Mouse (Mus musculus) kidney, postnatal 0 days (tissue): Measurements from ENCODE around the gene Sulf2. TPM values are rescaled to one million over a fixed set of nuclear protein-coding genes. Genes with fewer than 3 reads are reported as not detected.
"Not testable (repeated sequence)": the region's sequence is repeated elsewhere in the genome, so short reads cannot be mapped to it uniquely, and the experiment has no call there.

Experiments
- ATAC-seq: fragments of 200-750 bp; cut with Nextera tagmentation; replicated peaks from 2 replicates; pipeline ENCODE4 v1.8.0; 2017; ENCODE audit warnings: low read depth, moderate number of reproducible peaks, moderate TSS enrichment, moderate library complexity; ENCODE audit not compliant: low FRiP score
- DNase-seq: peaks from one replicate; pipeline ENCODE4 v3.0.0-alpha.2; 2016; ENCODE audit warnings: low spot score
- H3K27ac ChIP-seq: fragments of 300-500 bp; sonication (generic); 2 replicates; pipeline ENCODE4 v1.5.1; 2014; ENCODE audit warnings: mild to moderate bottlenecking
- H3K27me3 ChIP-seq: fragments of 300-500 bp; sonication (generic); 2 replicates; pipeline ENCODE4 v1.6.1; 2014; ENCODE audit warnings: low read length, mixed read lengths; ENCODE audit not compliant: insufficient read depth
- H3K36me3 ChIP-seq: fragments of 300-500 bp; sonication (generic); 2 replicates; pipeline ENCODE4 v1.6.1; 2014; ENCODE audit warnings: low read length, mixed read lengths; ENCODE audit not compliant: insufficient read depth
- H3K4me1 ChIP-seq: fragments of 300-500 bp; sonication (generic); replicated peaks from 2 replicates; pipeline ENCODE4 v1.6.1; 2014; ENCODE audit warnings: antibody characterized with exemption, low read length, mixed read lengths; ENCODE audit not compliant: insufficient read depth
- H3K4me2 ChIP-seq: fragments of 300-500 bp; sonication (generic); 2 replicates; pipeline ENCODE4 v1.6.1; 2014; ENCODE audit warnings: mild to moderate bottlenecking, low read length, moderate library complexity, mixed read lengths
- H3K4me3 ChIP-seq: fragments of 300-500 bp; sonication (generic); replicated peaks from 2 replicates; pipeline ENCODE4 v1.5.1; 2014; ENCODE audit warnings: low read depth, low read length
- H3K9ac ChIP-seq: fragments of 300-500 bp; sonication (generic); 2 replicates; pipeline ENCODE4 v1.6.1; 2014; ENCODE audit warnings: low read depth, low read length
- H3K9me3 ChIP-seq: fragments of 300-500 bp; sonication (generic); replicated peaks from 2 replicates; pipeline ENCODE4 v1.6.1; 2016; ENCODE audit warnings: low read length, inconsistent platforms, mixed read lengths
- CTCF ChIP-seq: IDR thresholded peaks from 2 replicates; pipeline ENCODE4 v1.5.1; 2016; ENCODE audit warnings: antibody characterized with exemption, low read depth, mild to moderate bottlenecking, moderate library complexity
- WGBS: fragments of 180-500 bp; shearing (Covaris S2); extraction: QIAGEN DNeasy Blood & Tissue Kit; methylation state at CpG from one replicate; pipeline ENCODE4 v1.1.7; 2014; 5-methylcytosine and 5-hydroxymethylcytosine counted together
- polyA plus RNA-seq: library from polyadenylated mRNA; unstranded; fragments of >200 nt; fragmentation: Nextera tagmentation; extraction: Ambion mirVana; gene quantifications from 2 replicates; pipeline ENCODE4 v1.2.1, GENCODE M21; 2015

Gene Sulf2
- polyA plus RNA-seq, 1 experiment from 2014 or later = 45.1 TPM

DNA sequence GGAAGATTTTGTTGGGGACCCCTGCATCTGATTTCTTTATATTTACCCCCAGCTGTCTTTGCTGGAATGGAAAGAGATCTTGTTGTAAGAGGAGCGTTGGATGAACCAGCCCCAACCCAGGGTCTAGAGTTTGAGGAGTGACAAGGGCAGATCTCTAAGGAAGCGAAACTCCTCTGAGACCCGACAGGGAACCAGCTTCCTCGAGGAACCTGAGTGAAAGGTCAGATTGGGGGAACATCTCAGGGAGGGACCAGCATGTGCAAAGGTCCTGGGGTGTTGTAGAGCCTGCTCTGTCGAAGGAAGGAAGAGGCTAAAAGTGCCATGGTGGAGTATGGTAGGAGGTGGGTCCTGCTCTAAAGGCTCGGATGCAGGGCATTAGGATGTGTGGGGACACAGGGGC, 39.6 kb upstream of the Sulf2 start:
- Histone ChIP-seq H3K4me2 (no peak overlapping the region), H3K27me3 (no peaks in the 10 kb centered on the region), H3K27ac (no peak overlapping the region), H3K36me3 (no peaks in the 10 kb centered on the region), H3K4me3 (no peak overlapping the region), H3K4me1 (peaks cover 12% of the 10 kb centered on the region; the same call in 1 of the 2 replicates), H3K9ac (no peak overlapping the region), H3K9me3 (no peaks in the 10 kb centered on the region)
- no peak for ATAC-seq
- 73% methylated on average over 6 of the region's 6 CpGs for WGBS
- TF ChIP-seq CTCF = no peak
- DNase-seq = no peak

- TF ChIP-seq CTCF = no peak
- WGBS = 73% methylated on average over 16 of the region's 16 CpGs
These were observed 38.8 kb upstream of the Sulf2 start for GRCm38 (mm10) chr2:166194112-166194758.

DNA sequence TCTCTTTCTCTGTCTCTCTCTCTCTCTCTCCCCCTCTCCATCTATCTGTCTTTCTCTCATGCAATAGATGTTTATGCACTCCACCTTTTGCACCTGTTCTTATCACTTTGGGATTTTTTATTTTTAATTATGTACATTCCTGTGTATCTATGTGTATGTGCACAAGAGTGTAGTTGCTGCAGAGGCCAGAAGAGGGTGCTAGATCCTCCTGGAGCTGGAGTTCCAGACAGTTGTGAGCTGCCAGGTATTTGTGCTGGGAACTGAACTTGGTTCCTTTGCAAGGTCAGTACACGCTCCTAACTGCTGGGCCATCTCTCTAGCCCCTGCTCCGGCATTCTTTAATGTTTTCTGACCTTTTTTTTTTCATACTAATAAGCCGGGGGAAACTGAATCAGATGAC, 38.0 kb upstream of the Sulf2 start:
- Histone ChIP-seq H3K9me3 (no peaks in the 10 kb centered on the region), H3K9ac (no peak overlapping the region), H3K4me1 (peaks cover 12% of the 10 kb centered on the region; the same call in 1 of the 2 replicates), H3K36me3 (no peaks in the 10 kb centered on the region), H3K27ac (no peak overlapping the region), H3K4me3 (no peak overlapping the region), H3K4me2 (no peak overlapping the region), H3K27me3 (no peaks in the 10 kb centered on the region)
- no peak for DNase-seq
- ATAC-seq = no peak
- 92% methylated on average over 3 of the region's 3 CpGs for WGBS
- TF ChIP-seq CTCF = no peak

More at GRCm38 (mm10) chr2:166194112-166194758, 38.8 kb upstream of the Sulf2 start:
- no peak overlapping the region for H3K9ac ChIP-seq
- H3K4me2 ChIP-seq = no peak overlapping the region
- no peaks in the 10 kb centered on the region for H3K36me3 ChIP-seq
- H3K4me3 ChIP-seq = no peak overlapping the region
- no peak for ATAC-seq
- H3K27me3 ChIP-seq = no peaks in the 10 kb centered on the region
- H3K9me3 ChIP-seq = no peaks in the 10 kb centered on the region
- DNase-seq = no peak
- H3K27ac ChIP-seq = no peak overlapping the region
- peaks cover 12% of the 10 kb centered on the region; the same call in 1 of the 2 replicates for H3K4me1 ChIP-seq

- no peak for TF ChIP-seq CTCF
- H3K27ac ChIP-seq = no peak overlapping the region
- H3K9me3 ChIP-seq = no peaks in the 10 kb centered on the region
- H3K4me1 ChIP-seq = peaks cover 24% of the 10 kb centered on the region
- 30% methylated on average over 8 of the region's 8 CpGs for WGBS
- no peak overlapping the region for H3K4me3 ChIP-seq
- ATAC-seq = no peak
- H3K4me2 ChIP-seq = no peak overlapping the region
- no peaks in the 10 kb centered on the region for H3K36me3 ChIP-seq
- no peaks in the 10 kb centered on the region for H3K27me3 ChIP-seq
- no peak for DNase-seq
- H3K9ac ChIP-seq = no peak overlapping the region
These were observed 35.4 kb upstream of the Sulf2 start for GRCm38 (mm10) chr2:166190816-166191215.

DNA sequence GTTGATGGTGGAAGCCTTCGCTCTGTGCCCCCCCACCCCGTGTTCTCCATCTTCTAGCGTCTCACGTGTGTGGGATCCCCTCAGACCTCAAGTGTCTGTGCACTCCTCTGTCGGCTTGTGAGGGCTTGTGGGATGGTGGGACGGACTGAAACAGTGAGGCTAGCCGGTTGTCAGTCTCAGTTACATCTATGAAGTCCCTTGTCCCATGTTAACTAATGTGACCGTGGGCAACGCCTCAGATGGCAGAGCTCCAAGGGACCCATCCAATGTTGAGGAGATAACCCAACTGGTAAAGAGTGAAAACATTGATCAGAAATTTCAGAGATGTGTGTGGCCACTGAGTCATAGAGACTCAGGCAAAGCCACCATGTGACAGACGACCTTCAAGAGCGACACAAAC, 33.7 kb upstream of the Sulf2 start:
- 94% methylated on average over 11 of the region's 11 CpGs for WGBS
- Histone ChIP-seq H3K27ac (no peak overlapping the region), H3K9me3 (no peaks in the 10 kb centered on the region), H3K4me1 (peaks cover 20% of the 10 kb centered on the region), H3K27me3 (no peaks in the 10 kb centered on the region), H3K4me3 (no peak overlapping the region), H3K9ac (no peak overlapping the region), H3K4me2 (no peak overlapping the region), H3K36me3 (no peaks in the 10 kb centered on the region)
- TF ChIP-seq CTCF = no peak
- ATAC-seq = no peak
- no peak for DNase-seq

DNA sequence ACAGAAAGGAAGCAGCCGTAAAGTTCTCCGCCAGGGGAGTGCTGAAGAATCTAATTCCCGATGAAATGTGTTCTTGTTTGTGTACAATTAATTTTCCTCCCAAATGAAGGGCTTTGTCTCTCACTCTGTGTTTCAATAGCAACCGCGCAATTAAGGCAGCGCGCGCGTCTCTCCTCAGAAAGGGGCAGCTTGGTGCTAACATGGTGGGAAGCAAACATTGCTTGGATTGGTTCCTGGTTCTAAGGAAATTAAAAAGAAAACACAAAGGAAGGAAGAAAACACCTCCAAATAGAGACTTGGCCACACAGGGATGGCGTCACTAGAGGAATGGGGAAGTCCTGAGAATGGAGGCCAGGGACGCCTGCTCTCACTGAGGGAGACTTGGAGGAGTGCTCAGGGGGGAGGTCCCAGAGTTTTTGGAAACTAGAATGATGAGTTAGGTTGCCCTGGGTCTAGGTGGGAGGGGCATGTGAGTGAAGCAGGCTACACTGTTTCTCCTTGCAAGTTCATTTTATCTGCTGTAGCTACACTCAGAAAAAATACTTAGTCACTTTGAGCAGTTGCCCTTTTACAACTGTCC, 32.5 kb upstream of the Sulf2 start:
- H3K4me1 ChIP-seq = peaks cover 20% of the 10 kb centered on the region
- H3K9me3 ChIP-seq, H3K36me3 ChIP-seq, H3K27ac ChIP-seq, H3K9ac ChIP-seq, H3K27me3 ChIP-seq, H3K4me2 ChIP-seq, H3K4me3 ChIP-seq, ATAC-seq: not testable (repeated sequence)
- DNase-seq = peak; percentile 48
- WGBS = 65% methylated on average over 8 of the region's 11 CpGs

DNA sequence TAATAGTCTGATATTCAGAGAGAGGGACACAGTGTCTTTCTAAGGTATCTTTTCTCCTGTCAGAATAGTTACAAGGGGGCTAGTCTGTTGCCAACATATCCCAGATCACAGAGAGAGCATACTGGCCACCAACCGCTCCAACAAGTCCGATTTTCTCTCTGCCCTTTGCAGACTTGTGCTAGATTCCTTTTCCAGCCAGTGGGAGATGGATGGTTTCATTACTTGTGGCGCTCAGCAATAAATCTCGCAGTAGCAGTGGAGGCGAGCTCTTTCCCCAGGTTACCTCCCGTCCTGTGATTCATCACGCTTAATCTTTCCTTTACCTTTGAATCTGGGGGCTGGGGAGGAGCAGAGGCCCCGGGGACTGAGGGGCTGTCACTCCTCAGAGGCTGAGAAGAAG, 31.9 kb upstream of the Sulf2 start:
- not testable (repeated sequence) for H3K27ac ChIP-seq

More for the DNA sequence above, 31.9 kb upstream of the Sulf2 start:
- H3K9me3 ChIP-seq, DNase-seq, H3K27me3 ChIP-seq, H3K4me3 ChIP-seq, H3K9ac ChIP-seq, H3K36me3 ChIP-seq, H3K4me2 ChIP-seq, ATAC-seq: not testable (repeated sequence)
- peaks cover 20% of the 10 kb centered on the region for H3K4me1 ChIP-seq
- WGBS = 20% methylated on average over 5 of the region's 8 CpGs
